Mouse (Mus musculus) lung, embryonic 14.5 days (tissue): ENCODE results near the gene Tsfm. TPM values are rescaled to one million over a fixed set of nuclear protein-coding genes. Genes with fewer than 3 reads are reported as not detected.
A peak's percentile ranks its signal among the peaks of the same experiment; 100 is the strongest.

Experiments
- ATAC-seq: fragments of 200-750 bp; cut with Nextera tagmentation; 2 replicates; pipeline ENCODE4 v1.8.0; 2017; ENCODE audit warnings: mild to moderate bottlenecking, moderate TSS enrichment, moderate library complexity; ENCODE audit not compliant: insufficient read depth
- DNase-seq: peaks from one replicate; pipeline ENCODE4 v3.0.0-alpha.2; 2015
- H3K27ac ChIP-seq: fragments of 300-500 bp; sonication (generic); 2 replicates; pipeline ENCODE4 v1.5.1; 2014; ENCODE audit warnings: low read depth, mild to moderate bottlenecking, moderate library complexity
- H3K27me3 ChIP-seq: fragments of 300-500 bp; sonication (generic); 2 replicates; pipeline ENCODE4 v1.6.1; 2014; ENCODE audit warnings: low read length, control low read depth; ENCODE audit not compliant: insufficient read depth
- H3K36me3 ChIP-seq: fragments of 300-500 bp; sonication (generic); 2 replicates; pipeline ENCODE4 v1.6.1; 2014; ENCODE audit warnings: control low read depth; ENCODE audit not compliant: insufficient read depth
- H3K4me1 ChIP-seq: fragments of 300-500 bp; sonication (generic); 2 replicates; pipeline ENCODE4 v1.6.1; 2014; ENCODE audit warnings: antibody characterized with exemption, control low read depth; ENCODE audit not compliant: insufficient read depth
- H3K4me2 ChIP-seq: fragments of 300-500 bp; sonication (generic); 2 replicates; pipeline ENCODE4 v1.6.1; 2014; ENCODE audit warnings: mild to moderate bottlenecking
- H3K4me3 ChIP-seq: fragments of 300-500 bp; sonication (generic); 2 replicates; pipeline ENCODE4 v1.5.1; 2014; ENCODE audit warnings: low read depth, low read length
- H3K9ac ChIP-seq: fragments of 300-500 bp; sonication (generic); 2 replicates; pipeline ENCODE4 v1.6.1; 2014
- H3K9me3 ChIP-seq: fragments of 300-500 bp; sonication (generic); 2 replicates; pipeline ENCODE4 v1.6.1; 2016; ENCODE audit warnings: low read depth, low read length, control low read depth
- CTCF ChIP-seq: IDR thresholded peaks from 2 replicates; pipeline ENCODE4 v1.5.1; 2016; ENCODE audit warnings: antibody characterized with exemption, low read depth
- WGBS: fragments of 180-500 bp; shearing (Covaris S2); extraction: QIAGEN DNeasy Blood & Tissue Kit; methylation state at CpG from one replicate; pipeline ENCODE4 v1.1.7; 2014; 5-methylcytosine and 5-hydroxymethylcytosine counted together
- polyA plus RNA-seq: library from polyadenylated mRNA; unstranded; fragments of >200 nt; fragmentation: Nextera tagmentation; extraction: Ambion mirVana; gene quantifications from 2 replicates; pipeline ENCODE4 v1.2.1, GENCODE M21; 2014

Tsfm gene
- polyA plus RNA-seq, 1 experiment from 2014 or later, result 76.8 TPM

DNA sequence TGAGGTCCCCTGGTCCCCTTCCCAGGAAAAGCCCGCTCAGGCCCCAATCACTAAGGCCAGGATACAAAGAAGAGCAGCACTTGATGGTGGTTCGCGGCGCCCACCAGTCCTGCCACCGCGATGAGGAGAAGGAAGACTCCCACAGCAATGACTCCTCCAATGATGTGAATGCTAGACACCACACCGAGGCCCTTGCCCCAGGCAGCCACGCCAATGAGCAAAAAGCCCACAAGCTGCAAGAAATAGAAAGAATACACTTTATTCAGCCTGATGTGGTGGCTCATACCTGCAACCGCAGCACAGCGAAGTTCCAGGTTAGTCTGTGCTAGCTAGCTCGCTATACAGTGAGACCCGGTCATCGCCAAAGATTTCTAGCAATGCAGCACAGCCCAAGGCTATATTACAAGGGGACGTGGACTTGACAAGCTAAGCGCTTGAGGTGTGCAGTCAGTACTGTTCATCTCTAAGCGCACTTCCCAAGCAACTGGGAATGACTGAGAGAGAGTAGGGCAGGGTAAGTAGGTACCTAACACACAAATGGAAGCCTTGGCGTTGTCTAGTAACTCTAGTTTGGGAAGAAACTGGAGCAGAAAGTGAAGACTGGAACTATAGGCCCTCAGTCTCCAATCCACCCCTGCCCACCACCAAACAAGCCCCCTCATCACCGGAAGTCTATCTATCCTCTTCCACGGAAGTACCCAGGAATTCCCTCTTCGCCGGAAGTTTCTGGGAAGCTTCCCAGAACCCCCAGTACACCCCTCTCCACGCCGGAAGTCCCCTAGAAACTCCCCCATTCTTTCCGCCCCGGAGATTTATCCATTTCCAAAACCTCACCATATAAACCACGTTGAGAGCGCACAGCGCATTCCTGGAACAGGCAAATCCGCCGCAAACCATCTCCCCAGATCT is 38.9 kb upstream of the Tsfm start:
- H3K36me3 ChIP-seq, result peaks cover 43% of the 10 kb centered on the region
- H3K27ac ChIP-seq, result peak overlapping the region; percentile 81
- ATAC-seq (peak; percentile 68), DNase-seq (no peak)
- peak overlapping the region; percentile 61 for H3K9ac ChIP-seq
- WGBS, result 6% methylated on average over 30 of the region's 30 CpGs
- H3K9me3 ChIP-seq, result no peaks in the 10 kb centered on the region
- H3K27me3 ChIP-seq, result no peaks in the 10 kb centered on the region
- peak overlapping the region; percentile 92 for H3K4me2 ChIP-seq
- H3K4me3 ChIP-seq, result peak overlapping the region; percentile 61
- TF ChIP-seq CTCF, result no peak
- peaks cover 15% of the 10 kb centered on the region for H3K4me1 ChIP-seq

DNA sequence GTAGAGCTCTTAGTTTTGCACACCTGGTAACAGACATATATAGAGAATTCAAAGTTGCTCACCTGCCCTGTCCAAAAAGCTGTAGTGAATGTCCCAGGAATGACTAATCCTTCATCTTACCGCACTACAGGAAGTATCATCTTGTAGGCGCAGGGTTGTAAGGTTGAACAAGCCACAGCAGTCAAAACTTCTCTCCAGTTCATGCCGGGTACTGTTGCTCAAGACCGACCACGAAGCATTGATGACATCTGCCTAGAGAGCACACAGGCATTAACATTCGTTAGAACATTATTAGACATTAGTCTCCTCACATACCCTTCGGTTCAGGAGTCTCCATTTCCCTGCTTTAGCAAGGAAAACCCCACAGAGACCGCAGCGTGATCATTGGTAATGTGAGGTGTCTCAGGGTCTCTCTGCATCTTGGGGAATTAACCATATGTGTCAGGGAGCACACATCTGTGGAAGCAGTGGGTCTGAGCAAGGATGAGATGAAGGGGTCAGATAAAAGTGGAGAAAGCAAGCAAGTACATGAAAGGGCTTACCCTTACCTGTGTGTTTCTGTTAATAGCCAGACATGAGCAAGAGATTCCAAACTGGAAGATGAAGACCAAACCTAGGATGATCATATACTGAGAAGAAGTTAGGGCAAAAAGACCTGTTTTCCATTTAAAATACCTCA is 37.9 kb upstream of the Tsfm start:
- H3K4me1 ChIP-seq, result peaks cover 15% of the 10 kb centered on the region
- H3K27me3 ChIP-seq, result no peaks in the 10 kb centered on the region
- peak overlapping the region; percentile 92 for H3K4me2 ChIP-seq
- peak overlapping the region; percentile 61 for H3K9ac ChIP-seq
- peak overlapping the region; percentile 61 for H3K4me3 ChIP-seq
- H3K27ac ChIP-seq, result no peak overlapping the region
- TF ChIP-seq CTCF, result no peak
- no peaks in the 10 kb centered on the region for H3K9me3 ChIP-seq
- ATAC-seq (no peak), DNase-seq (no peak)
- H3K36me3 ChIP-seq, result peaks cover 44% of the 10 kb centered on the region
- 71% methylated on average over 9 of the region's 9 CpGs for WGBS

DNA sequence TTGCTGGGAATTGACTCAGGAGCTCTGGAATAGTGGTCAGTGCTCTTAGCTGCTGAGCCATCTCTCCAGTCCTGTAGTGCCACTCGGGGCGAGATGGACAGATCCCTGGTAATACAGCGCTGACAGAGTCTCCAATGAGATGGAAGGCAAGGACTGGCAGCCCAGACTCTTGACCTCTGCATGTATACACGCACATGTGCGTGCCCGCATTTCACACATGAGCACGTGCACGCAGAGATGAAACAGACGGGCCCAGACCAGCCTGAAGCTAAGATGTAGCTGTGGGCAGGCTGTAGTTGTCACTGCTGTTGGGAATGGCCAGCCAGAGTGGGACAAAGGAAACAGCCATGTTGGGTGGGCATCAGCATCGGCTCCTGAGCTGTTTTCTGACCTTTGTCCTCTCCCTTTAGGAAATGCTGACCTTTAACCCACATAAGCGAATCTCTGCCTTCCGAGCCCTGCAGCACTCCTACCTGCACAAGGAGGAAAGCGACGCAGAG is 35.9 kb upstream of the Tsfm start:
- Histone ChIP-seq H3K27me3 (no peaks in the 10 kb centered on the region), H3K4me1 (peaks cover 18% of the 10 kb centered on the region), H3K9me3 (no peaks in the 10 kb centered on the region), H3K9ac (no peak overlapping the region), H3K36me3 (peaks cover 44% of the 10 kb centered on the region), H3K4me3 (no peak overlapping the region), H3K4me2 (no peak overlapping the region), H3K27ac (no peak overlapping the region)
- no peak for DNase-seq
- 87% methylated on average over 14 of the region's 14 CpGs for WGBS
- ATAC-seq, result no peak
- no peak for TF ChIP-seq CTCF

DNA sequence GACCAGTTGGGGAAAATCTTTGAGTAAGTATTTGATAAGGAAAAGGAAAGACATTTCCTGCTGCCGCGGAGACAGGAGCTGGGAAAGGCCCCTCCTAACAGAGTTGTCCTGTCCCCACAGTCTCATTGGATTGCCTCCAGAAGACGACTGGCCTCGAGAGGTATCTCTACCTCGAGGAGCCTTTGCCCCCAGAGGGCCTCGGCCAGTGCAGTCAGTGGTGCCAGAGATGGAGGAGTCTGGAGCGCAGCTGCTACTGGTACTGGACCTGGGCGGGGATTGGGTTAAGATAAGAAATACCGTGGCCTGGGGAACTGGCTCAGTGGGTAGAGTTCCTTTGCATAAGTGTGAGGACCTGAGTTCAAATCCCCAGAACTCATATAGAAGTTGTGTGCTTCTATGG is 35.3 kb upstream of the Tsfm start:
- H3K9ac ChIP-seq, result no peak overlapping the region
- H3K4me3 ChIP-seq, result no peak overlapping the region; the same call in 1 of the 2 replicates
- WGBS, result 73% methylated on average over 9 of the region's 9 CpGs
- peaks cover 3% of the 10 kb centered on the region for H3K27me3 ChIP-seq
- peaks cover 44% of the 10 kb centered on the region for H3K36me3 ChIP-seq
- ATAC-seq (no peak), DNase-seq (no peak)
- no peaks in the 10 kb centered on the region for H3K9me3 ChIP-seq
- H3K4me1 ChIP-seq, result peaks cover 18% of the 10 kb centered on the region
- no peak for TF ChIP-seq CTCF
- H3K27ac ChIP-seq, result no peak overlapping the region
- H3K4me2 ChIP-seq, result no peak overlapping the region

DNA sequence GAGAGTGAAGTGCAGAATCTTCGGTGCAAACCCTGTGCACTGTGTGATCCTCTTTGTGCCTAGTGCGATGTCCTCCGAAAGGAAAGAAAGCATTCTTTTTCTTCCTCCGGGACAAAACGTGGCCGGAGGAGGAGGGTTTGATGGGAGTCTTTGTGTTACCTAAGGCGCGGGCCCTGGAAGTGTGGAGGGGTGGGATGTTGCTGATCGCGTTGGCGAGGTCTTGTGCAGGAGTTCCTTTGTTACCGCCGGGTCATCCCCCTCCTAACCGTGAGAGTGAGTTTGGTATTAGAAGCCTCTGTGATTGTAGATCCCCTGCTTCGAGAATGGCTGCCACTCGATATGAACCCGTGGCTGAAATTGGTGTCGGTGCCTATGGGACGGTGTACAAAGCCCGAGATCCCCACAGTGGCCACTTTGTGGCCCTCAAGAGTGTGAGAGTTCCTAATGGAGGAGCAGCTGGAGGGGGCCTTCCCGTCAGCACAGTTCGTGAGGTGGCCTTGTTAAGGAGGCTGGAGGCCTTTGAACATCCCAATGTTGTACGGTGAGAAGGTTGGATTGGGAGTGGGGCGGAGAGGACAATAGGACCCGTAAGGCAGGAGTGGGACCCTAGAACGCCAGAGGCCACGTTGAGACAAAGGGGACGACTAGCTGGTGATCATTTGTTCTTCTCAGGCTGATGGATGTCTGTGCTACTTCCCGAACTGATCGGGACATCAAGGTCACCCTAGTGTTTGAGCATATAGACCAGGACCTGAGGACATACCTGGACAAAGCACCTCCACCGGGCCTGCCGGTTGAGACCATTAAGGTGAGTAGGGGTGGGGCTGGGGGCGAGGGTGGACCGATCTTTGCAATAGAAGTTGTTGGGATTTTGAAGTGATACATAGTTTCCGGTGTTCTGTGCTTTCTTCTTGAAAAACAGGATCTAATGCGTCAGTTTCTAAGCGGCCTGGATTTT is 33.6 kb upstream of the Tsfm start:
- ATAC-seq (peak; percentile 1; the same call in 1 of the 2 replicates), DNase-seq (peak; percentile 44)
- H3K9me3 ChIP-seq, result no peaks in the 10 kb centered on the region
- H3K4me1 ChIP-seq, result peaks cover 12% of the 10 kb centered on the region
- WGBS, result 8% methylated on average over 37 of the region's 37 CpGs
- TF ChIP-seq CTCF, result no peak
- peak overlapping the region; percentile 90 for H3K4me3 ChIP-seq
- peaks cover 44% of the 10 kb centered on the region for H3K36me3 ChIP-seq
- H3K4me2 ChIP-seq, result peak overlapping the region; percentile 70
- peak overlapping the region; percentile 98 for H3K9ac ChIP-seq
- peaks cover 18% of the 10 kb centered on the region for H3K27me3 ChIP-seq
- peak overlapping the region; percentile 89 for H3K27ac ChIP-seq

DNA sequence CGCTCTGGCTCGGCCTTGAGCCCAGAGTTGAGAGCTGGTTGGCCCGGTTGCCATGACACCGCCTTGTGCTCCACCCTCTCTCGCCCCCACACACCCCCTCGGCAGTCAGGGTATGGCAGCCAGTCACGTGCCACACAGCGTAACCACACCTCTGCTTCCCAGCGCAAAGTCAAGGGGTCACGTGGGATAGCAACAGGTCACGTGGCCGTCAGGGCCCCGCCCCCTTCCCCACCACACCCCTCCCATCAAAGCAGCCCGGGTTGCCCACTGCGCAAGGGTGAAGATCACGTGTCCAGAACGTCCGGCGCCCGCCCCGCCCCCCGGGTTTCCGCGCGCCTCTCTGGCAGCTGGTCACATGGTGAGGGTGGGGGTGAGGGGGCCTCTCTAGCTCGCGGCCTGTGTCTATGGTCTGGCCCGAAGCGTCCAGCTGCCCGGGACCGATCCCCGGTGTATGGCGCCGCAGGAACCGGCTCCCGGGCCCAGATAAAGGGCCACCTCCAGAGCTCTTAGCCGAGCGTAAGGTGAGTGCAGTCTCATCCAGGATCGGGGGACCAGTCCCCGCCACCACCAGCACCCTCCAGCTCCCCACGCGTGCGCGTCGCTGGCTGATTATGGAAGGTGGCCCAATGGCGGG is 32.7 kb upstream of the Tsfm start, which contains the start of gene Cdk4:
Cdk4 (plus strand) TSS at position 296 of the 634 bp plus-strand sequence.
- Histone ChIP-seq H3K4me1 (peaks cover 11% of the 10 kb centered on the region), H3K27me3 (peaks cover 26% of the 10 kb centered on the region), H3K4me3 (peak within 1 kb of the TSS; percentile 90), H3K4me2 (peak within 1 kb of the TSS; percentile 70), H3K9me3 (no peaks in the 10 kb centered on the region), H3K27ac (peak within 1 kb of the TSS; percentile 89), H3K36me3 (peaks cover 39% of the 10 kb centered on the region), H3K9ac (peak within 1 kb of the TSS; percentile 98)
- DNase-seq, result peak; percentile 98
- under 1% methylated on average over 46 of the region's 46 CpGs for WGBS
- ATAC-seq, result peak; percentile 91
- no peak for TF ChIP-seq CTCF
